Mouse (Mus musculus) spleen, adult 18-20 months (tissue): Measurements from ENCODE around the gene Uqcc1.
A peak's percentile ranks its signal among the peaks of the same experiment; 100 is the strongest.

Source experiments
- DNase-seq, 2 experiments: peaks; one replicate each; pipeline ENCODE4 v3.0.0; 2022; ENCODE audit warnings: mixed read lengths in 2 of 2

Gene Uqcc1

GRCm38 (mm10) chr2:155811821-155812396 is 118.2 kb downstream of the Uqcc1 start:
- peak; percentile 41 to 79 for DNase-seq

- no peak for DNase-seq
These were observed 120.5 kb downstream of the Uqcc1 start for GRCm38 (mm10) chr2:155809620-155810019.

- DNase-seq: no peak
These were observed 122.7 kb downstream of the Uqcc1 start for GRCm38 (mm10) chr2:155807408-155807807.

DNA sequence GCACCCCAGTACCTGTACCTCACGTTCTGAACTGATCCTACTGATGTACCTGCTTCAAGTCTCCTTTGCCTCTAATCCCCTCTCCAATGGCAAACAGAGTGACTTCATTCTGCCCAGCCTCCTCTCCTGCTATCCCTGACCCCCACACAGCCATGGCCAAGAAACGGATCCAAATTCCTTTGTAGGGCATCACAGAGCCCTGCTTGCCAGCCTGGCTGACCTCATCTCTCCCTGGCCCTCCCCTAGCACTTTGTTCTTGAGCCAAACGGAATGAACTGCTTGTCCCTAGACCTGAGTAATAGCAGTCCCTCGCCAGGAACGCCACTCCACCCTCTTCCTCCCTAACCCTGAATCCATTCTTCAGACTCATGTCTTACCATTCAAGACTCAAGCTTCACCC is 123.6 kb downstream of the Uqcc1 start:
- DNase-seq: no peak

- no peak for DNase-seq
These were observed 124.2 kb downstream of the Uqcc1 start for GRCm38 (mm10) chr2:155805925-155806255.

DNA sequence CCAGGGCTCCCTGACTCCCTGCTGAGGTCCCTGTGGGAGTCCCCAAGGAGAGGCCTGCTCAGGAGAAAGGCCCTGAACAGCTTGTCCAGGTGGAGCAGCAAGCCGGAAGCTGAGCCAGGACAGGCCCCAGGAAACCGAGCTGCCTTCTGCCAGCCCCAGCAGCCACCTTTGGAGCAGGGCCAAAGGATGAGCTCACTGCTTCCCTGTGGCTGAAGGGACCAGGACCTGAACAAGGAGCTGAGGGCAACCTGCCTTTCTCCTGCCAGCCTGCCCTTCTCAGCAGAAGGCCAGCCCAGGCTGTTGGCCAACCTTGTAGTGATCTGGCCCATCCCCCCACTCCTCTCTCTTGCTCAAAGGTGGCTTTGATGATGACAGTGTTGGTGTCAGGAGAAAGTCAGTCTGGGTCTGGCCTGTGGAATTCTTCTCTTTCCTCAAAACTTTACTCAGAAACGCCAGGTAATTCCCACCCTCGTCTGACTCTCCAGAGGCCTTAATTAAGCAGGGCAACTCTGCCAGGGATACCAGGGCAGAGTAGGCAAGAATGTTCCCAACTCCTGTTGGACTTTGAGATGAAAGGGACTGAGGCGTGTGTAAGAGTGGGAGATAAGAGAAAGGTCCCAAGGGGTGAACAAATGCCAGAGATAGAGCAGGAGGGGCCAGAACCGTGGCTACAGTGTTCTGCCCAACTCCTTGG is 124.7 kb downstream of the Uqcc1 start:
- no peak for DNase-seq

GRCm38 (mm10) chr2:155804053-155804452 is 126.1 kb downstream of the Uqcc1 start:
- no peak for DNase-seq

DNA sequence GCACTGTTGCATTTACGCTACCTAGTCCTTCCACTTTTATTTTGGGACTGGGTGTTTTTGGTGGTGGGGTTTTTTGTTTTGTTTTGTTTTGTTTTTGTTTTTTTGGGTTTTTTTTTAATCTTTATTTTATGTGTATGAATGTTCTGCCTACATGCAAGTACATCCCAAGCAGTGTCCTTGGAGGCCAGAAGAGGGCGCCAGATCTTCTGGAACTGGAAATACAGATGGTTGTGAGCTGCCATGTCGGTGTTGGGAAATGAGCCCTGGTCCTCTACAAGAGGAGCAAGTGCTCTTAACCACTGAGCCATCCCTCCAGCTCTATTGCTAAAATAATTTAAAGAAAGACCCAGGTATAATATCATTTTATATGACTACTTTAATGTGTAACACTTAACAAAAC is 127.3 kb downstream of the Uqcc1 start:
- DNase-seq: no peak

DNA sequence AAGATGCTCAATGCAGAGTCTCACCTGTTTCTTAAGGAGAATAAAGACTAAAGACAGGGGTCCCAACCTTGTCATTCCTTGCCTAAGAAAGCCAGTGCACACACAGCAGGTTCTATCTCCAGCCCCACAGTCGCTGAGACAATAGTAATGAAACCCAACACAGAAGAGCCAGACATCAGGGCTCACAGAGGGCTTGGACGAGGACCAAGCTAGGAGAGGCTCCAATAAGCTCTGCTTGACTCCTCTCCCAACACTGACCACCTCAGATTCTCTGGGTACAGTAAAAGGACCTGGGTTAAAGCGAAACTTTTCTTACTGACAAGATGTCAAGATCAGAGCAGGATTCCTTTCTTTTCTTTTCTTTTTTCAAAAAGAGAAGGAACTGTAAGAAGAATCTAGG is 131.5 kb downstream of the Uqcc1 start:
- DNase-seq: no peak
